Mouse (Mus musculus) G1E (cell line): Measurements from ENCODE around the gene Fig4. TPM values are rescaled to one million over a fixed set of nuclear protein-coding genes. Genes with fewer than 3 reads are reported as not detected.

ENCODE experiments used
- ATAC-seq: 2 replicates; pipeline ENCODE4 v1.8.0; 2016; ENCODE audit warnings: mild to moderate bottlenecking; ENCODE audit not compliant: insufficient number of reproducible peaks, poor library complexity, low FRiP score, severe bottlenecking; ENCODE audit errors: extremely low read depth
- DNase-seq: peaks from one replicate; pipeline ENCODE4 v3.0.0; 2012; ENCODE audit warnings: low spot score
- H3K27me3 ChIP-seq: 2 replicates; pipeline ENCODE4 v1.6.1; 2012; ENCODE audit warnings: mild to moderate bottlenecking, low read length, inconsistent platforms; ENCODE audit not compliant: insufficient read depth
- H3K36me3 ChIP-seq: replicated peaks from 2 replicates; pipeline ENCODE3; 2012; ENCODE audit warnings: mild to moderate bottlenecking, inconsistent platforms
- H3K4me1 ChIP-seq: 2 replicates; pipeline ENCODE4 v1.6.1; 2012; ENCODE audit warnings: low read depth, low read length, inconsistent platforms, mixed read lengths; ENCODE audit not compliant: insufficient read depth
- H3K4me3 ChIP-seq: 2 replicates; pipeline ENCODE4 v1.5.1; 2012; ENCODE audit warnings: low read depth, mild to moderate bottlenecking, inconsistent platforms, low read length, moderate library complexity, mixed read lengths
- H3K9me3 ChIP-seq: replicated peaks from 2 replicates; pipeline ENCODE4 v1.6.1; 2012; ENCODE audit warnings: inconsistent platforms
- CTCF ChIP-seq: IDR thresholded peaks from 2 replicates; pipeline ENCODE4 v1.5.1; 2012; ENCODE audit warnings: low read depth, low read length, inconsistent platforms, mixed read lengths
- GATA1 ChIP-seq: IDR thresholded peaks from 2 replicates; pipeline ENCODE4 v1.6.1; 2012; ENCODE audit warnings: borderline replicate concordance, low read length, inconsistent platforms, mixed read lengths
- GATA2 ChIP-seq: IDR thresholded peaks from 2 replicates; pipeline ENCODE4 v1.6.1; 2012; ENCODE audit warnings: low read depth, low read length, inconsistent platforms, borderline replicate concordance
- POLR2AphosphoS5 ChIP-seq: IDR thresholded peaks from 2 replicates; pipeline ENCODE4 v1.6.1; 2012; ENCODE audit warnings: low read depth, low read length, inconsistent platforms; ENCODE audit not compliant: insufficient replicate concordance
- TAL1 ChIP-seq: conservative IDR thresholded peaks from 2 replicates; pipeline ENCODE4 v1.6.1; 2012; ENCODE audit warnings: low read depth, low read length, inconsistent platforms, mixed read lengths
- polyA plus RNA-seq: library from polyadenylated mRNA; stranded (reverse); fragments of >175 nt; gene quantifications from 2 replicates; pipeline ENCODE4 v1.2.3, GENCODE M21; 2012
- total RNA-seq, 2 experiments: library from RNA; stranded (forward) in 1 of 2; stranded (reverse) in 1 of 2; fragments of 200-1000 nt in 1 of 2; fragments of >200 nt in 1 of 2; fragmentation: Nextera tagmentation in 1 of 2; gene quantifications; 2 replicates each; pipeline ENCODE4 v1.2.3; 2014 to 2017

Gene Fig4
- total and polyA plus RNA-seq, 3 experiments: 3.5 to 32.6 (median 31.3) TPM

DNA sequence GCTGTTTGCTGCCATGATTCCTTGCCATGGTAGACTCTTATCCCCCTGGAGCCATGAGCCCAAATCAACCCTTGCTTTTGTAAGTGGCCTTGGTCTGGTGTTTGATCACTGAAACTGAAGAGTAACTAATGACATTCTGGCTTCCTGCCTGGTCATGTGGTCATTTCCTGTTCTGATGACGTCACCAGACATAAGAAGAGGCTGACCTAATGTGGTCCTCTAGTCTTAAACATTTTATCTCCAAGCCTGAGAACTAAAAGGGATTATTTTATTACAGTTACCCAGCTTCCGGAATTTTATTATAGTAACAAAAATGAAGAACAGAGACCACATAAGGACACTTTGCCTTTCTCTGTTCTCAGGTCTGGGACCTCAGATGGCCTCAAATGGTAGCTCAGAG, 140.0 kb downstream of the Fig4 start:
- ATAC-seq (no peak), DNase-seq (no peak)
- Histone ChIP-seq H3K4me3 (no peak overlapping the region), H3K9me3 (no peaks in the 10 kb centered on the region), H3K36me3 (no peaks in the 10 kb centered on the region), H3K27me3 (peaks cover 22% of the 10 kb centered on the region), H3K4me1 (no peaks in the 10 kb centered on the region)
- TF ChIP-seq CTCF (no peak), GATA1 (no peak), GATA2 (no peak), TAL1 (no peak), POLR2AphosphoS5 (no peak)

DNA sequence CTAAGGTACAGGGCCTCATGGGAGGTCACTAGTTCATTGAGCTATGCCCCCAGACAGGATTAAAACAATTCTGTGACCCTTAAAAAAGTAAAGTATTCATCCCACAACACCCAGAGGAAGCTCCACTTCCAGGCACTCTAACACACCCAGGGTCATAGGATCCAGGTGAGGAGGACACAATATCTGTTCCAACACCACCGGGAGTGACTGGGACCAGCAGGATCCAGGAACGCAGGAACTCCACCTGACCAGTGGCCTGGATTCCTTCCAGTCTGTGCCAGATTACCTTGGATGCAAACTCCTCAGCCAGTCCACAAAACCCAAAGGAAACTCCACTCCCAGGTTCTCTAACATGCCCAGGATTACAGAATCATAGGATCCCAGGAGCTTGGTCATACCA, 145.8 kb downstream of the Fig4 start:
- Histone ChIP-seq H3K36me3 (no peaks in the 10 kb centered on the region), H3K4me1 (peaks cover 14% of the 10 kb centered on the region; the same call in 1 of the 2 replicates), H3K4me3 (no peak overlapping the region), H3K9me3 (no peaks in the 10 kb centered on the region), H3K27me3 (peaks cover 14% of the 10 kb centered on the region)
- TF ChIP-seq CTCF: no peak
- TF ChIP-seq GATA2: no peak
- TF ChIP-seq POLR2AphosphoS5: no peak
- no peak for ATAC-seq
- DNase-seq: no peak

DNA sequence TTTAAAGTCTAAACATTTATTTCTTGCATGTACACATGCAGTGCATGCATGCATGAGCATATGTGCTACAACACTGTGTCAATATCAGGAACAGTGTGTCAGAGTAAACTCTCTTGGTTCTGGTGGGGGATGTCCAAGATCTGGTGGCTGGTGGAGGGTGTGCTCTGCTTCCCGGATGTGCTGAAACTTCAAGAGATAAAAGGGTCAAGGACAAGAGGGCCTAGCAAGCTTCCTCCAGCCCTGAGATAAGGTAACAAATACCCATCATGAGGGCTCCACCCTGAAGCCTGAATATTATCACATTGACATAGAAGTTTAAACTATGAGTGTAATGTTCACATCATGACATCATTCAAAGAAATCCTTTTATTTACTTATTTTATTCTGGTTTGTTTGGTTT, 146.4 kb downstream of the Fig4 start:
- no peaks in the 10 kb centered on the region for H3K36me3 ChIP-seq
- ATAC-seq: no peak
- DNase-seq: no peak
- peaks cover 14% of the 10 kb centered on the region for H3K27me3 ChIP-seq
- no peak for TF ChIP-seq GATA1
- TF ChIP-seq CTCF: no peak
- no peak for TF ChIP-seq GATA2
- no peak for TF ChIP-seq TAL1
- no peak for TF ChIP-seq POLR2AphosphoS5
- no peaks in the 10 kb centered on the region for H3K9me3 ChIP-seq
- peaks cover 14% of the 10 kb centered on the region; the same call in 1 of the 2 replicates for H3K4me1 ChIP-seq
- no peak overlapping the region for H3K4me3 ChIP-seq

DNA sequence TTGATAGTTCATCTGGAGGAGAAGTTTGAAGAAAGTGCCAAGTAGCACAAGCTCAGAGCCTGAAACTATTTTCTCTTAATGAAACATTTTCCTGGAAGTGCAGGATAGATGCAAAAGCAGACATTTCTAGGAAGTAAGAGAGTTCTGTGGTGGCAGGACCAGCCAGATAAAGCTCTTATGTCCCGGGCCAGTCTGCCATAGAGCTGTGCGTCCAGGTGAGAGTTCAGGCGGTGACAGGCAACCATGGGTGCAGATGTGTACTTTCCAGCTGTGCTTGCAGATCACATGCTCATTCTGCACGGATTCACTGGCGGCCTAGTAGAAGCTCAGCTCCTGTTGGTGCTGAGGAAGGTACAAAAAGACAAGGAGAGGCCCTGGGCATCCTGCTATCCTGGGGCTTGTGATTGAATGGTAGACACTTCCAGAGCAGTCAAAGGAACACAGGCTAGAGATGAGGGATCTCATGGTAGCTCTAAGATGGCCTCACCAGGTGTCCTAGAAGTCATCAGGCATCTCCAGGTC, 149.8 kb downstream of the Fig4 start:
- Histone ChIP-seq H3K4me3 (no peak overlapping the region), H3K36me3 (no peaks in the 10 kb centered on the region), H3K9me3 (no peaks in the 10 kb centered on the region), H3K27me3 (peaks cover 25% of the 10 kb centered on the region), H3K4me1 (peaks cover 18% of the 10 kb centered on the region; the same call in 1 of the 2 replicates)
- ATAC-seq (no peak), DNase-seq (no peak)
- TF ChIP-seq POLR2AphosphoS5 (no peak), GATA1 (no peak)

DNA sequence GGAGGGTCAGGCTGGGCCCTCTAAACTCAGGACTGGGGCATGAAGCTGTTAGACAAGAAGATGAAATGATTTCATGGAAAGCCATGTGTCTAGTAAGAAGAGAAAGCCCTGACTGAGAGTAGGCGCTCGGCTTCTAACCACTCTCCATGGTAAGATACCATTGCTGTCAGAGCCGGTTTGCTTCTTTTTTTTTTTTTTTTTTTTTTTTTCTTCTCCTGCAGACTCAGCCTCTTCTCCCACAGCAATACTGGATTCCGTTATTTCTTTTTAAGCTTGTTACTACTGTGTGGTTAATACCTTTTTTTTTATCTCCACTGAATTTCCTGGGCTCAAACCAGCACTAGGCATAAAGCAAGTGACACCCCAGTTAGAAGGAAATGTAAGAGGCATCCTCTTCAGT, 151.2 kb downstream of the Fig4 start:
- H3K9me3 ChIP-seq: no peaks in the 10 kb centered on the region
- no peak for DNase-seq
- H3K36me3 ChIP-seq: no peaks in the 10 kb centered on the region
- H3K27me3 ChIP-seq: peaks cover 28% of the 10 kb centered on the region
- peaks cover 18% of the 10 kb centered on the region; the same call in 1 of the 2 replicates for H3K4me1 ChIP-seq
- no peak overlapping the region for H3K4me3 ChIP-seq
- TF ChIP-seq POLR2AphosphoS5: no peak
- no peak for TF ChIP-seq GATA1
- TF ChIP-seq CTCF: no peak
- TF ChIP-seq GATA2: no peak
- no peak for TF ChIP-seq TAL1
- ATAC-seq: no peak

DNA sequence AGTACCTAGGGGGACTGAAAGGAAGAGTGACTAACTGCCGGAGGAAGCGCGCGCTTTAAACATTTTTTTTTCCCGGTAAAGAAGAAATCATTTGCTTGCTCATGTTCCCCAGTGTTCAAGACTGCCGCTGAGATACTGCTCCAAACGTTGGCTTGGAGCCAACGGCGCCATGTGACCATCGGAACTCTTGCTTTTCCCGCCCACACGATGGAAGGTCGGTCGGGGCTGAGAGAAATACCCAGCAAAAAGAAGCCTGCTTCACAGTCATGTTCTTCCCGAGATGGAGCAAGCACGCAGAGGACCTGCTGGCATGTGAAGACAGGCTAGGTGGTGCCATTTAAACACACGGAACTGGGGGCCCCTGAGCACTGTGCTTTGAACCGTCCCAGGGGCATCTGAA, 151.6 kb downstream of the Fig4 start:
- H3K4me3 ChIP-seq: no peak overlapping the region
- peaks cover 18% of the 10 kb centered on the region; the same call in 1 of the 2 replicates for H3K4me1 ChIP-seq
- no peaks in the 10 kb centered on the region for H3K36me3 ChIP-seq
- no peak for TF ChIP-seq GATA2
- TF ChIP-seq CTCF: no peak
- TF ChIP-seq GATA1: no peak
- no peak for TF ChIP-seq POLR2AphosphoS5
- TF ChIP-seq TAL1: no peak
- peaks cover 33% of the 10 kb centered on the region for H3K27me3 ChIP-seq
- no peaks in the 10 kb centered on the region for H3K9me3 ChIP-seq
- DNase-seq: no peak
- ATAC-seq: no peak
